Mouse (Mus musculus): Measurements from ENCODE around the gene Cma1. TPM values are rescaled to one million over a fixed set of nuclear protein-coding genes. Genes with fewer than 3 reads are reported as not detected.

Cma1 gene
- polyA plus RNA-seq, 1 experiment, result 2.0 TPM

DNA sequence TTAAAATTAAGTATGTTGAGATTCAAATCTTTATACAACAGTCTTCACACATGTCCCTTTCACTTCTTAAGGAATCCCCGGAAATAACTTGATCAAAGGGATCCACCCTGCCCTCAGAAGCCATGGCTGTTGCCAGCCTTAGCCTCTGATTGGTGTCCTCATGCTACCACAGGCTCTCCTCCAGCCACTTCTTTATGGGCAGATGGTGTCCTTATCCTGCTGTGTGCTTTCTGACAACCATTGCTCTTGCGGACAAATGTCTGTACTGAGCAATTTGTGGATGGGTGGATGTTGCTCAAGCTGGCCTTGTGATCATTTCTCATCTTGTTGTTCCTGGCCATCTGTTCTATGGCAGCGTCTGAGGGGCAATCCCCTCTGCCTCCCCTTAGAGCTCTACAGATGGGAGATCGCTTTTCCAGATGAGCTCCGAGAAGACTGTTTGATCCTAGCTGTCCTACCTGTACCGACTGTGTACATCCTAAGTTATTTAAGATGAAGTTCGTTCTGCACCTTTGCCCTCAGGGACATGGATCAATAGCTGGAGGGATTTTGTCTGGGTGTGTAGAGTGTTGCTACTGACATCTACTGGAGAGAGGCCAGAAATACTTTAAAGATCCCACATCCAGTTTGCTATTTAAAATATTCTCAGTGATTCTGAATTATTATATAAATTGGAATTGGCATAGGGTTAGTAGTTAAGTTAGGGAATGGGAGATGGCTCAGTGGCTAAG lies 4.2 kb downstream of the Cma1 start:
- 59% methylated on average over 7 of the region's 7 CpGs for WGBS
- DNase-seq, result no peak

DNA sequence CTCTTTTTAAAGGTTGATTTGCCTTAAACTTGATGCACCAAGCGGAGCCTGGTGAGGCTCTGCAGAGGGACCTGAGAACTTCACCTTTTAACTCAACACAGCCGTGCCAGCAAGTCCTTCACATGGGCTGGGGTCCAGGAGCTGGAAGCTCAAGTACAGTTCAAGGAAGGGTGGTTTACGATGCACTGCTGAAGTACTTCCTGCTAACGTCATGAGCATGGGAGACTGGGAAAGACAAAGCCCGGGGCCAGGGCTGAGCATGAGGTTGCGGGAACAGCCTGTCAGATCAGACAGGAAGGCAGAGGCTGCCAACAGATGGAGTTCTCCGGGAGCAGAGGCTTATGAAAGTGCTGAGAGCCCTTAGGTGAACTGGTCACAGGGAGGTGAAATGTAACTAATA lies 10.9 kb downstream of the Cma1 start:
- H3K4me3 ChIP-seq (ENCODE audit: control insufficient read depth, insufficient read depth, low read length), result no peak overlapping the region
- no peak for TF ChIP-seq POLR2A (IDR thresholded peaks at IDR 0.05; ENCODE audit: control insufficient read depth, extremely low read depth, insufficient read depth, low read length, poor library complexity)
- TF ChIP-seq CTCF (IDR thresholded peaks at IDR 0.05; ENCODE audit: borderline replicate concordance, control insufficient read depth, extremely low read depth, insufficient read depth, low read length, poor library complexity), result no peak
- H3K27ac ChIP-seq (ENCODE audit: control insufficient read depth, insufficient read depth, low read length), result no peak overlapping the region
- no peaks in the 10 kb centered on the region for H3K27me3 ChIP-seq (ENCODE audit: control insufficient read depth, insufficient read depth, low read length)
- DNase-seq, result no peak
- no peaks in the 10 kb centered on the region for H3K36me3 ChIP-seq (ENCODE audit: control insufficient read depth, insufficient read depth, low read length)
- 48% methylated on average over 7 of the region's 7 CpGs for WGBS
- H3K4me1 ChIP-seq (replicated peaks; ENCODE audit: control insufficient read depth, insufficient read depth, low read length), result no peaks in the 10 kb centered on the region

More for the DNA sequence above, 4.2 kb downstream of the Cma1 start:
- no peaks in the 10 kb centered on the region for H3K36me3 ChIP-seq (ENCODE audit: control insufficient read depth, insufficient read depth, low read length)
- H3K4me3 ChIP-seq (ENCODE audit: control insufficient read depth, insufficient read depth, low read length), result no peak overlapping the region
- H3K4me1 ChIP-seq (replicated peaks; ENCODE audit: control insufficient read depth, insufficient read depth, low read length), result no peaks in the 10 kb centered on the region
- TF ChIP-seq CTCF (IDR thresholded peaks at IDR 0.05; ENCODE audit: borderline replicate concordance, control insufficient read depth, extremely low read depth, insufficient read depth, low read length, poor library complexity), result no peak
- no peak for TF ChIP-seq POLR2A (IDR thresholded peaks at IDR 0.05; ENCODE audit: control insufficient read depth, extremely low read depth, insufficient read depth, low read length, poor library complexity)
- H3K27ac ChIP-seq (ENCODE audit: control insufficient read depth, insufficient read depth, low read length), result no peak overlapping the region
- H3K27me3 ChIP-seq (ENCODE audit: control insufficient read depth, insufficient read depth, low read length), result no peaks in the 10 kb centered on the region

DNA sequence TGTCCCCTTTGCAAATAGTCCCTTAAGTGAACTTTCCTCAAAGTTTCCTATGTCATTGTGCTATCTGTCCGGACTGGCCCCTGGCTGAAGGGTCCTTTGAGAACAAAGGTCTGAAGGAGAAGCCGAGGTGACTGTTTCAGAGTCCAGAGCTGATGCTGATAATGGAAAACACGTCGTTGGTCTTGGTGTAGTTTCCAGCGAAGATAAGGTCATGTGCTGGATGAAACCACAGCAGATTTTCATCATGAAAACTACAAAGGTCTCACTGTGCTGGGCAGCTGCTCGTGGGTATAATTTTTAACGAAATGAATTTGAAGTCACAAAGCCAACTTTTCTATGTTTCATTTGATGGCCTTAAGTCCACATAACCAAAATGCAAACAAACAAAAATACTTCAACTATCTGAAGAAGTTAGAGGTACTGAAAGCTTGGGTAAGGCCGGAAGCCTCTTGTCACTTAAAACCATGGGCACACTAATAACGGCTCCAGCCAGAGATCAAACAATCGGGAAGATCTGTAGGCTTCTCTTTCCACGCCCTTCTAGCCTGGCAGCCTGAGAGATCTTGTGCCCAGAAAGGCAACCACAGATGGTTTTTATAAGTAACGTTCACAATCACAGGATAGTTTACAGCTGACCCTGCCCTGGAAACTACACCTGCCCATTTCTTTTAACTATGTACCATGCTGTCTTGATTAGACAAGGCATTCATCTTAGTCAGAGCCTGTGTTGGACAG lies 15.0 kb downstream of the Cma1 start:
- Histone ChIP-seq H3K27me3 (ENCODE audit: control insufficient read depth, insufficient read depth, low read length) (no peaks in the 10 kb centered on the region), H3K4me3 (ENCODE audit: control insufficient read depth, insufficient read depth, low read length) (no peak overlapping the region), H3K27ac (ENCODE audit: control insufficient read depth, insufficient read depth, low read length) (no peak overlapping the region), H3K4me1 (replicated peaks; ENCODE audit: control insufficient read depth, insufficient read depth, low read length) (no peaks in the 10 kb centered on the region), H3K36me3 (ENCODE audit: control insufficient read depth, insufficient read depth, low read length) (no peaks in the 10 kb centered on the region)
- no peak for DNase-seq
- no peak for TF ChIP-seq POLR2A (IDR thresholded peaks at IDR 0.05; ENCODE audit: control insufficient read depth, extremely low read depth, insufficient read depth, low read length, poor library complexity)
- TF ChIP-seq CTCF (IDR thresholded peaks at IDR 0.05; ENCODE audit: borderline replicate concordance, control insufficient read depth, extremely low read depth, insufficient read depth, low read length, poor library complexity), result no peak
- WGBS, result 75% methylated on average over 12 of the region's 12 CpGs

DNA sequence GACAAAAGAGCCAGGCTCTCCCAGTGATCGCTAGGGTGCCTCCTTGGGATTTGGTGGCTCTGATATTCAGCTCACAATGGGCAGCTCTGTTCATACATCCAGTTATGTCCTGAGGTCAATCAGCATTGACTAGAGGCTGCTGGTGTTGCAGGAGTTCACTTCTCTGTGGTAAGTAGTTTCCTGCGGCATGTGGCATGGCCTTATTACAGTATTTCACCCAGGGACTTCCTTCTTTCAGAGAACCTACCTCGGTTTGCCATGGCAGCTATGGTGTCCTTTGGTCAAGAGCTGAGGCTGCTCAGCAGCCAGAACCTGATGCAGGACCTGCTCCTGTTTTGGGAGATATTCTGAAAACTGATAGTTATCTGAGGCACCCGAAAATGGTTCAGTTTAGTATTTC lies 17.6 kb downstream of the Cma1 start:
- no peak for DNase-seq
- H3K27me3 ChIP-seq (ENCODE audit: control insufficient read depth, insufficient read depth, low read length), result no peaks in the 10 kb centered on the region
- 35% methylated on average over 4 of the region's 4 CpGs for WGBS
- H3K4me1 ChIP-seq (replicated peaks; ENCODE audit: control insufficient read depth, insufficient read depth, low read length), result no peaks in the 10 kb centered on the region
- H3K4me3 ChIP-seq (ENCODE audit: control insufficient read depth, insufficient read depth, low read length), result no peak overlapping the region
- H3K27ac ChIP-seq (ENCODE audit: control insufficient read depth, insufficient read depth, low read length), result no peak overlapping the region
- H3K36me3 ChIP-seq (ENCODE audit: control insufficient read depth, insufficient read depth, low read length), result no peaks in the 10 kb centered on the region
- TF ChIP-seq POLR2A (IDR thresholded peaks at IDR 0.05; ENCODE audit: control insufficient read depth, extremely low read depth, insufficient read depth, low read length, poor library complexity), result no peak
- TF ChIP-seq CTCF (IDR thresholded peaks at IDR 0.05; ENCODE audit: borderline replicate concordance, control insufficient read depth, extremely low read depth, insufficient read depth, low read length, poor library complexity), result no peak

DNA sequence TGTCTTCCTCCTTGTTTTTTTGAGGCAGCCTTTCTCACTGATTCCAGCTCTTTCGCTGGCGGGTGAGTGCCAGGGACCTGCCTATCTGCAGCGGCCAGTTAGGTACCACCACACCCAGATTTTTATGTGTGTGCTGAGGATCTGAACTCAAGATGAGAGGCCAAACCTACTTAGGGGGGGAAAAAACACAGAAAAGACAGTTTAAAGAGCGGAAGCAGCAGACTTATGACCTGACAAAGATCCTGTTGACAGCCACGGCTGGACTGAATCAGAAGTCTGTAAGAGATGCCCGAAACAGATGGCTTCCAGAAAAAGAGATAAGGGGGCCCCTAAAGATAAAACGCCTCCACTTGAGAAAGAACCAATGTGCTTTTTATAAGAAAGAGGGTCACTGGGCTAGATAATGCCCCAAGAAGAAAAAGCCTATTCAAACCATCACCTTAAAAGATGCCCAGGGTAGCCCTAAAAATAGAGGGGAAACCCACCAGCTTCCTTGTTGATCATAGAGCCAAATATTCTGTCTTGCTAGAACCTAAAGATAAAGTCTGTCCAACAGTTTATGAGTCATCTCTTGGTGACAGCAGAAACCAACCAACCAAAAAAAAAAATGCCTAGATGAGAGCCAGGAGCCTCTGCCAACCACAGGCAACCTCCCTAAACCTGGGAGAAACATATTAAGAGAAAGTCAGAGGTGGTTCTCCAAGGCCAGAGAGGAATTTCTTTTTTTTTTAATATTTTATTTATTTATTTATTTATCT lies 21.8 kb downstream of the Cma1 start:
- no peak for DNase-seq
- no peaks in the 10 kb centered on the region for H3K4me1 ChIP-seq (replicated peaks; ENCODE audit: control insufficient read depth, insufficient read depth, low read length)
- H3K4me3 ChIP-seq (ENCODE audit: control insufficient read depth, insufficient read depth, low read length), result no peak overlapping the region
- TF ChIP-seq CTCF (IDR thresholded peaks at IDR 0.05; ENCODE audit: borderline replicate concordance, control insufficient read depth, extremely low read depth, insufficient read depth, low read length, poor library complexity), result no peak
- no peak for TF ChIP-seq POLR2A (IDR thresholded peaks at IDR 0.05; ENCODE audit: control insufficient read depth, extremely low read depth, insufficient read depth, low read length, poor library complexity)
- 84% methylated on average over 7 of the region's 7 CpGs for WGBS
- no peak overlapping the region for H3K27ac ChIP-seq (ENCODE audit: control insufficient read depth, insufficient read depth, low read length)
- no peaks in the 10 kb centered on the region for H3K27me3 ChIP-seq (ENCODE audit: control insufficient read depth, insufficient read depth, low read length)
- H3K36me3 ChIP-seq (ENCODE audit: control insufficient read depth, insufficient read depth, low read length), result no peaks in the 10 kb centered on the region
